Mouse (Mus musculus) forebrain, embryonic 11.5 days (tissue): ENCODE results near the gene Ifnl3. TPM values are rescaled to one million over a fixed set of nuclear protein-coding genes. Genes with fewer than 3 reads are reported as not detected.

Experiments used
- ATAC-seq: fragments of 200-750 bp; cut with Nextera tagmentation; replicated peaks from 2 replicates; pipeline ENCODE4 v1.8.0; 2017; ENCODE audit warnings: moderate TSS enrichment; ENCODE audit not compliant: low FRiP score
- DNase-seq: peaks from one replicate; pipeline ENCODE4 v3.0.0-alpha.2; 2017; ENCODE audit warnings: low spot score
- H3K27ac ChIP-seq: fragments of 300-500 bp; sonication (generic); 2 replicates; pipeline ENCODE4 v1.5.1; 2014; ENCODE audit warnings: low read depth, low read length
- H3K27me3 ChIP-seq: fragments of 300-500 bp; sonication (generic); 2 replicates; pipeline ENCODE4 v1.6.1; 2014; ENCODE audit warnings: mild to moderate bottlenecking, low read length, mixed read lengths; ENCODE audit not compliant: control insufficient read depth, insufficient read depth
- H3K36me3 ChIP-seq: fragments of 300-500 bp; sonication (generic); 2 replicates; pipeline ENCODE4 v1.6.1; 2014; ENCODE audit warnings: mild to moderate bottlenecking, low read length, moderate library complexity, mixed read lengths; ENCODE audit not compliant: control insufficient read depth, insufficient read depth
- H3K4me1 ChIP-seq: fragments of 300-500 bp; sonication (generic); replicated peaks from 2 replicates; pipeline ENCODE4 v1.6.1; 2014; ENCODE audit warnings: low read length, mixed read lengths; ENCODE audit not compliant: control insufficient read depth, insufficient read depth
- H3K4me2 ChIP-seq: fragments of 300-500 bp; sonication (generic); 2 replicates; pipeline ENCODE4 v1.6.1; 2014; ENCODE audit warnings: low read depth, mild to moderate bottlenecking, low read length, moderate library complexity, mixed read lengths; ENCODE audit not compliant: severe bottlenecking
- H3K4me3 ChIP-seq: fragments of 300-500 bp; sonication (generic); 2 replicates; pipeline ENCODE4 v1.5.1; 2014; ENCODE audit warnings: low read depth, low read length
- H3K9ac ChIP-seq: fragments of 300-500 bp; sonication (generic); 2 replicates; pipeline ENCODE4 v1.6.1; 2014; ENCODE audit warnings: low read length
- H3K9me3 ChIP-seq: fragments of 300-500 bp; sonication (generic); 2 replicates; pipeline ENCODE4 v1.6.1; 2016; ENCODE audit warnings: low read length, mixed read lengths; ENCODE audit not compliant: control insufficient read depth
- WGBS: fragments of 180-500 bp; shearing (Covaris S2); extraction: QIAGEN DNeasy Blood & Tissue Kit; methylation state at CpG from one replicate; pipeline ENCODE4 v1.1.7; 2014; 5-methylcytosine and 5-hydroxymethylcytosine counted together
- polyA plus RNA-seq: library from polyadenylated mRNA; unstranded; fragments of >200 nt; fragmentation: Nextera tagmentation; extraction: Ambion mirVana; gene quantifications from 2 replicates; pipeline ENCODE4 v1.2.1, GENCODE M21; 2014

The Ifnl3 gene
- polyA plus RNA-seq, 1 experiment from 2014 or later: not detected

DNA sequence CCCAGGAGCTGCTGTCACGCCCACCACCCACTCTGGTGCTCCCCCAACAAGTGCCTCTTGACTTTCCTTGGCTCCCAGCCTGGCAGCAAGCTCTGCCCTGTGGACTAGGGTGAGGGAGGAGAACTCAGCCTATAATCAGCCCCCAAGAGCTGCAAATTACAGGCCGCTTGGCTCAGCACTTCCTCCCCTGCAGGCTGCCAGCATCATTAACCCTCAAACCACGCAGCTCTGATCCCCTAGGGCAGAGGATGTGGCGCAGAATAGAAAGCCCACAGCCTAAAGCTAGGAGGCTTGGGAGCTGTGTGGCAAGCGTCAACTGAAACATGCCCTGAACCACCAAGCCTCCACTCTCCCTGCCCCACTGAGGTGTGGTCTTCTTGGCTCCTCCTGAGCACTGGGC, 42.8 kb downstream of the Ifnl3 start:
- ATAC-seq (no peak), DNase-seq (no peak)
- no peak overlapping the region for H3K9ac ChIP-seq
- H3K27ac ChIP-seq: no peak overlapping the region
- H3K4me1 ChIP-seq: no peaks in the 10 kb centered on the region
- H3K4me3 ChIP-seq: no peak overlapping the region
- 84% methylated on average over 5 of the region's 5 CpGs for WGBS
- no peak overlapping the region for H3K4me2 ChIP-seq
- no peaks in the 10 kb centered on the region for H3K27me3 ChIP-seq
- peaks cover 4% of the 10 kb centered on the region; the same call in 1 of the 2 replicates for H3K36me3 ChIP-seq
- H3K9me3 ChIP-seq: no peaks in the 10 kb centered on the region

GRCm38 (mm10) chr7:28567539-28567938, 44.9 kb downstream of the Ifnl3 start:
- no peak for DNase-seq
- WGBS: 89% methylated on average over 4 of the region's 4 CpGs

DNA sequence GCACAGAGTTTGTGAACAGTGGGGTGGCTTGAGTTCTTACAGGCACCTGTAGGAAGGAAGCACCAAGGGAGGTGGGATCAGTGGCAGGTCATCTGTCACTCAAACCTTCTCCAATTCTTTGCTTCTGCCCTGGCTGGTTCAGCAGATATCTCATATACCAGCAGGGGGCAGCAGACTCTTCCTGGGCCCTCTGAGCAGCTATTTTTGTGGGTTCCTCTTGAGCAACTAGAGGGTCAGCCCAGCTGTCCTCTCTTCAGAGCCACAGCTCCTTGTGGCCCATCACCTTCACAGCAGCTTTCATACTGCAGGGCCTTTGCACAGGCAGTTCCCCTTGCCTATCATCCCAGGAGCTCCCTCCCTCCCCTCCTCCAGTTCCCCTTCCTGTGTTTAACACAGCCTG, 45.6 kb downstream of the Ifnl3 start:
- Histone ChIP-seq H3K27ac (no peak overlapping the region), H3K4me2 (no peak overlapping the region), H3K9ac (no peak overlapping the region), H3K4me3 (no peak overlapping the region), H3K27me3 (no peaks in the 10 kb centered on the region), H3K9me3 (no peaks in the 10 kb centered on the region), H3K4me1 (no peaks in the 10 kb centered on the region), H3K36me3 (peaks cover 4% of the 10 kb centered on the region; the same call in 1 of the 2 replicates)
- DNase-seq (peak; percentile 74), ATAC-seq (no peak)

More at GRCm38 (mm10) chr7:28567539-28567938, 44.9 kb downstream of the Ifnl3 start:
- no peak overlapping the region for H3K27ac ChIP-seq
- H3K27me3 ChIP-seq: no peaks in the 10 kb centered on the region
- peaks cover 4% of the 10 kb centered on the region; the same call in 1 of the 2 replicates for H3K36me3 ChIP-seq
- H3K4me2 ChIP-seq: no peak overlapping the region
- no peaks in the 10 kb centered on the region for H3K4me1 ChIP-seq
- ATAC-seq: no peak
- no peak overlapping the region for H3K9ac ChIP-seq
- no peaks in the 10 kb centered on the region for H3K9me3 ChIP-seq
- H3K4me3 ChIP-seq: no peak overlapping the region

- H3K4me3 ChIP-seq: no peak overlapping the region
- no peak for DNase-seq
- no peaks in the 10 kb centered on the region for H3K27me3 ChIP-seq
- WGBS: 80% methylated on average over 12 of the region's 12 CpGs
- no peak for ATAC-seq
- H3K4me2 ChIP-seq: no peak overlapping the region
- H3K36me3 ChIP-seq: peaks cover 2% of the 10 kb centered on the region; the same call in 1 of the 2 replicates
- H3K9ac ChIP-seq: no peak overlapping the region
- no peaks in the 10 kb centered on the region for H3K4me1 ChIP-seq
- H3K27ac ChIP-seq: no peak overlapping the region
- H3K9me3 ChIP-seq: no peaks in the 10 kb centered on the region
Measured at GRCm38 (mm10) chr7:28570291-28570981, 47.8 kb downstream of the Ifnl3 start.

DNA sequence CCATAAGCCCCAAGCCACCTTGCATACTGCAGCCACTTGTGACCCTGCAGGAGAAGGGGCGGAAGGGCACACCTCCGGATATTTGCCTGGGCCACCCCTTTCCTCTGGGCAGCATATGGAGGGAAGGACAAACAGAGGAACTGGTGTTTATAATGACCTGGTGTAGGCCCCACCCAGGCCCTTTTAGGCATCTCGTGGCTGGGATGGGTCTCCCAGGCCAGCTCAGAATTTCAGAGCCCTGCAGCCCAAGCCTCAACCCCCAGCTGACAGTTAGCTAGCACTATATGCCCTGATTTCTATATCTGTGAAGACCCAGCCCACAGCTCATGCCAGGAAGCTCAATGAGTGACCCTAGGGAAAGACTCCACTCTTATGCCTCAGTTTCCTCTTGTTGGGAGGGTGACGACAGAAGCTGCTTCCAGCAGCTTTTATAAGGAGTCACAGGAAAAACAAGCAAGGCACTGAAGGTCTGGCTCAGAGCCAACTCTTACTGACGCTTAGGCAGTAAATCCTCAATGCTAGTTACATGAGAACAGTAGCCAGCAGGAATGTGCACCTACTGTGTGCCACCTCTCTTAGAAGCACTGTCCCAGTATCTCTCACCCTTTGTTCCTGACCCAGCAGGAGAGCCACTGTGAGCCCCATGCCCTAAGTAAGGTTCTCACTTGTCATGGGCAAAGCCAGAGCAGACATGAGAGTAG, 48.5 kb downstream of the Ifnl3 start:
- ATAC-seq: no peak
- Histone ChIP-seq H3K4me1 (no peaks in the 10 kb centered on the region), H3K27ac (no peak overlapping the region), H3K36me3 (peaks cover 2% of the 10 kb centered on the region; the same call in 1 of the 2 replicates), H3K27me3 (no peaks in the 10 kb centered on the region), H3K9ac (no peak overlapping the region), H3K9me3 (no peaks in the 10 kb centered on the region), H3K4me3 (no peak overlapping the region), H3K4me2 (no peak overlapping the region)
- 61% methylated on average over 5 of the region's 5 CpGs for WGBS
- no peak for DNase-seq

DNA sequence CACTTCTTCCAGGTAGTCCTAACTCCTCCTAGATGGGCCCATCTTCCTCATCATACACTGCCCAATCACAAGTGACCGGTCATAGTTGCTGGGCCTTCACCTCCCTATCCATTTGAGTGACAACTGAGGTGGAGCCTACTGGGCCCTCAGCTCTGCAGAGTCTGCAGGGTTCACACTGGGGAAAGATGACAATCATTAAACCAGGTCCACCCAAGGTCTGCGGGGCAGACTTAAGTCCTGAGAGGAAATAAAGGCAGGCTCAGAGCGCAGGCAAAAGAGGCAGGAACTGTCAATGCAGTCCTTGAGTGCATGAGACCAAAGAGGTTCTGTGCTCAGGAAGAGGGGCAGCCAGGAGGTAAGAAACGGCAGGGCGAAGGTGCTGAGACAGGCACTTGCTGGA, 50.1 kb downstream of the Ifnl3 start:
- H3K9ac ChIP-seq: no peak overlapping the region
- 0 out of 2 replicates have a peak, but pooled peaks cover 2% of the 10 kb centered on the region for H3K4me1 ChIP-seq
- no peak overlapping the region for H3K27ac ChIP-seq
- DNase-seq: no peak
- no peak for ATAC-seq
- no peaks in the 10 kb centered on the region; the same call in 1 of the 2 replicates for H3K36me3 ChIP-seq
- no peaks in the 10 kb centered on the region for H3K9me3 ChIP-seq
- WGBS: 86% methylated on average over 5 of the region's 5 CpGs
- no peak overlapping the region for H3K4me3 ChIP-seq
- H3K27me3 ChIP-seq: no peaks in the 10 kb centered on the region
- no peak overlapping the region for H3K4me2 ChIP-seq

DNA sequence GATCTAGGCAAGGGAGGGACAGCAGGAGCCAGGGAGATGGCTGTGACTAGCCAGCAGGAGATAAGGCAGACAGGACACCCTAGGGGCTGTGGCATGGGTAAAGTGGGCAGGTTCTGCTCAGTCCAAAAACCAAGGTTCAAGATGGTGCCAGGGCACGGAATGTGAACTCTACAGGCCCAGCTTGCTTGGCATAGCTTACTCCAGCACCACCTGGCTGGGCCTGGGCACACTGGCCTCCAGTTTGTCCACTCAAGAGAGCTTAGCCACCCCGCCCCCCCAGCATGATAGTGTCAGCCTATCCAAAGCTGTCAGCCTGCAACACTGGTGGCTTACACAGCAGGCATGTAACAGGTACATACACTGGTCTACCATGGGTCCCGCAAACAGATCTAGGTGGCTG, 50.6 kb downstream of the Ifnl3 start:
- ATAC-seq (no peak), DNase-seq (no peak)
- Histone ChIP-seq H3K36me3 (no peaks in the 10 kb centered on the region; the same call in 1 of the 2 replicates), H3K4me1 (0 out of 2 replicates have a peak, but pooled peaks cover 2% of the 10 kb centered on the region), H3K9ac (no peak overlapping the region), H3K4me2 (no peak overlapping the region), H3K27ac (no peak overlapping the region), H3K27me3 (no peaks in the 10 kb centered on the region), H3K9me3 (no peaks in the 10 kb centered on the region), H3K4me3 (no peak overlapping the region)
- 97% methylated on average over 3 of the region's 3 CpGs for WGBS
